Mouse (Mus musculus) small intestine, adult 2 months (tissue): ENCODE measurements at regions not wholly inside any gene's neighbourhood (a gene's known extent, or its start where the extent isn't known, plus 50 kb on each side); places are given as distances from the start of the nearest gene placed in this dataset.

ENCODE experiments used
- CTCF ChIP-seq: fragments of 200-500 bp; IDR thresholded peaks from 2 replicates; pipeline ENCODE4 v1.5.1; 2012; ENCODE audit warnings: low read depth, mild to moderate bottlenecking, control low read depth, inconsistent platforms, low read length, moderate library complexity, mixed read lengths; ENCODE audit not compliant: insufficient replicate concordance, insufficient read length; ENCODE audit errors: extremely low read depth
- POLR2A ChIP-seq: fragments of 200-500 bp; IDR thresholded peaks from 2 replicates; pipeline ENCODE4 v1.6.1; 2012; ENCODE audit warnings: low read depth, mild to moderate bottlenecking, control low read depth, inconsistent platforms, low read length, moderate library complexity

DNA sequence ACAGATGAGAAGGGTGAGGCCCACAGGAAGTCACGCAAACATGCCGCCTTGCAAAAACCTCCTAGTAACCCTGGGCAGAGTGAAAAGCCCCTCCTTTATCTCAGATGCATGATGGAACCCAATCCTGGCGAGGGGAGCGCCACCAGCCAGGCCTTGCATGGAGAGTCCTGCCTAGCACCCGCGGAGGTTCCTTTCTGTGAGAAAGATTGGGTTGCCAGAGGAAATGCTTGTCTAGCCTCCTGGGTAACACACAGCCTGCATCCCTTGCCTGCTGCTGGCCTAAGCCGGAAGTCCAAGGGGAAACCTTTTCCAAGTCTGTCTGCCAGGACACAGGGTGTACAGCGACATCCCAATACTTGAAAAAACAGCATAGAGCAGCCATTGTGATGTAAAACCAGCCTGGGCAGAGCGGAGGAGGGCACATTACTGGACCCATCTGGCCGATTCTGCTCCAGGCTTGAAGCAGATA is 57.7 kb upstream of the Adrb1 start:
- TF ChIP-seq CTCF, result no peak
- TF ChIP-seq POLR2A, result no peak
